Mouse (Mus musculus): ENCODE data around the gene Sgms1. TPM values are rescaled to one million over a fixed set of nuclear protein-coding genes. Genes with fewer than 3 reads are reported as not detected.
A peak's percentile ranks its signal among the peaks of the same experiment; 100 is the strongest.
"Not testable (repeated sequence)": the region's sequence is repeated elsewhere in the genome, so short reads cannot be mapped to it uniquely, and the experiment has no call there.

Gene Sgms1
- polyA plus RNA-seq, 1 experiment from 2014 or later: 14.3 TPM

- H3K36me3 ChIP-seq: no peaks in the 10 kb centered on the region
- WGBS: 60% methylated on average over 1 of the region's 1 CpGs
- H3K4me1 ChIP-seq: peaks cover 7% of the 10 kb centered on the region; the same call in 1 of the 2 replicates
- no peaks in the 10 kb centered on the region for H3K9me3 ChIP-seq (replicated peaks)
- no peak for DNase-seq (ENCODE audit: low spot score)
- H3K4me3 ChIP-seq: no peak overlapping the region
- no peak overlapping the region for H3K27ac ChIP-seq
- H3K27me3 ChIP-seq (ENCODE audit: low read depth, poor library complexity, severe bottlenecking): no peaks in the 10 kb centered on the region
These were observed 28.4 kb downstream of the Sgms1 start for GRCm38 (mm10) chr19:32360989-32361698.

- H3K36me3 ChIP-seq: no peaks in the 10 kb centered on the region
- H3K4me1 ChIP-seq: peaks cover 10% of the 10 kb centered on the region; the same call in 1 of the 2 replicates
- no peaks in the 10 kb centered on the region for H3K9me3 ChIP-seq (replicated peaks)
- no peaks in the 10 kb centered on the region for H3K27me3 ChIP-seq (ENCODE audit: low read depth, poor library complexity, severe bottlenecking)
- no peak overlapping the region for H3K4me3 ChIP-seq
- H3K27ac ChIP-seq: no peak overlapping the region
- DNase-seq (ENCODE audit: low spot score): no peak
- 68% methylated on average over 3 of the region's 3 CpGs for WGBS
These were observed 29.0 kb downstream of the Sgms1 start for GRCm38 (mm10) chr19:32360546-32360945.

DNA sequence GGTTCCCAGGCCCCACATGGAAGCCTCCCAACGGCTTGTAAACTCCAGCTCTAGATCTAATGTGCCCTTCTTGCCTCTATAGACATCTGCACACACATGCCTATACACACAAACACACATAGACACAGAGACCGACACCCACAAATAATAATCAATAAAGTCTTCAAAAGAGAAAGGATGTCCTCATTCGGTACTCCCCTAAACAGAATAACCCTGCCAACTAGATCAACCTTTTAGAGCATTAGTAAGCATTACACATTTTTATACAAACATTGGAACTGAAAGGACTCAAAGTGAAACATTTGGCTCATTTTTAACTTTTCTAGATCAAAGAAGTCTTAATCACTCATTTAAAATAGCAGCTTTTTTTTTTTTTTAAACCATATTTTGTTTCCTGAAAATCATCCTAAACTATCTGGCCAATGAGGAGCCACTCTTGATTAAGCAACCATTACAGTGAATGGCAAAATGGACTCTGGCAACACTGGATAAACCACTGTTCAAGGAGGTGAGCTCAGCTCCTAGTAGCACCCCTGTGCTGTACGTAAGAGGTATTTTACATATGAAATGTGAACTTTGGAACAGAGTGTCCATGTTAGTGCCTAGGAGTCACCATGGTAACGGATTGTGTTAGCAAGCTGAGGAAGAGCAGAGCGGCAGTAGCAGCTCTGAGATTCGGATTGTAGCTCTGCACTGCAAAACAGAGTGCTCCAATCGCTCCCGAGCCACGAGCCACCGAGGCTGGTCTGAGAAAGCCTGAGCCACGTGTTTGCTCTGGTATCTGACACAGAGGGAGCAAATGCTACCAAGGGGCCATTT is 30.6 kb downstream of the Sgms1 start:
- Histone ChIP-seq H3K36me3 (no peaks in the 10 kb centered on the region), H3K9me3 (replicated peaks) (no peaks in the 10 kb centered on the region), H3K4me1 (peaks cover 10% of the 10 kb centered on the region; the same call in 1 of the 2 replicates), H3K4me3 (no peak overlapping the region), H3K27ac (no peak overlapping the region), H3K27me3 (ENCODE audit: low read depth, poor library complexity, severe bottlenecking) (no peaks in the 10 kb centered on the region)
- no peak for DNase-seq (ENCODE audit: low spot score)
- 86% methylated on average over 12 of the region's 12 CpGs for WGBS

DNA sequence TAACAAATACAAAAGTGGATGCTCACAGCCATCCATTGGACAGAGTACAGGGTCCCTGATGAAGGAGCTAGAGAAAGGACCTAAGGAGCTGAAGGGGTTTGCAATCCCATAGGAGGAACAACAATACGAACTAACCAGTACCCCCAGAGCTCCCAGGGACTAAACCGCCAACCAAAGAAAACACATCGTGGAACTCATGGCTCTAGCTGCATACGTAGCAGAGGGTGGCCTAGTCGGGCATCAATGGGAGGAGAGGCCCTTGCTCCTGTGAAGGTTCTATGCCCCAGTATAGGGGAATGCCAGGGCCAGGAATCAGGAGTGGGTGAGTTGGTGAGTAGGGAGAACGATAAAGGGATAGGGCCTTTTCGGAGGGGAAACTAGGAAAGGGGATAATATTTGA is 31.5 kb downstream of the Sgms1 start:
- WGBS: 94% methylated on average over 7 of the region's 7 CpGs
- not testable (repeated sequence) for H3K4me1 ChIP-seq; H3K4me3 ChIP-seq; H3K27me3 ChIP-seq (ENCODE audit: low read depth, poor library complexity, severe bottlenecking); H3K36me3 ChIP-seq; H3K9me3 ChIP-seq (replicated peaks); DNase-seq (ENCODE audit: low spot score); H3K27ac ChIP-seq

DNA sequence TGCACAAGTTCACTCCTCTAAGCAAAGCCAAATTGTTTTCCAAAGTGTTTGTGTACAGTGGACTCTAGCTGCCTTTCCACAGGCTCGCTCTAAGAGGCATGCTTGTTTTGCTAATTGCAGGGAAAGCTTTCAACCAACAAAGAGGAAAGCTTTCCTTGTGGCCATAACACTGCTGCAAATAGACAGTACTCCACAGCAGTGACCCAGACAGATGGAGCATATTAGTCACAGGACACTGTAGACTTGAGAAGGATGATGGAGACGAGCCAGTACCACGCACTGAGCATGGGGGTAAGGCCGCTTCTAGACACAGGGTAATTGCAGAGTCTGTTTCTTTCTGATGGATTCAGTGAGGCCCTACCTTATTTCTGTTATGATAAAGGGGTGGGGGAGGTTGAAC is 33.3 kb downstream of the Sgms1 start:
- no peaks in the 10 kb centered on the region for H3K27me3 ChIP-seq (ENCODE audit: low read depth, poor library complexity, severe bottlenecking)
- DNase-seq (ENCODE audit: low spot score): peak; percentile 20
- no peak overlapping the region for H3K4me3 ChIP-seq
- H3K9me3 ChIP-seq (replicated peaks): no peaks in the 10 kb centered on the region
- peaks cover 7% of the 10 kb centered on the region; the same call in 1 of the 2 replicates for H3K4me1 ChIP-seq
- WGBS: 75% methylated on average over 4 of the region's 4 CpGs
- no peaks in the 10 kb centered on the region for H3K36me3 ChIP-seq
- H3K27ac ChIP-seq: no peak overlapping the region

DNA sequence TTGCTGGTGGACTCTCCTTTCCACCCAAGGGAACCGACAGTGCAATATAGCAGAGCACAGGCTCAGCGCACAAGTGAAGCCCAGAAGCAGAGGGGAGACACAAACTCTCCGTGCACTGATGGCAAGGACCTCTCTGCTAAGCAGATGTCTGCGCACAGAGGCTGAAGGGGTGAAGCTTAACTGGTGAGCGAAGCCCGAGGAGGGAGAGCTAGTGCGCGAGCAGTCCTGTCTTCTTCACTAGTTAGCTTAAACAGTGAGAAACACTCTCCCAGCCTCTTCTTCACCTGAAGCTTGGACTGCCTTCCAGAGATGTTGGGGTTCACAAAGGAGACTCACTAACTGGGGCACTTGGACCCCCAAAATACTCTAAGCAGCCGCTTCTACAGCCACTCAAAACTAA is 36.1 kb downstream of the Sgms1 start:
- peak; percentile 21 for DNase-seq (ENCODE audit: low spot score)
- Histone ChIP-seq H3K9me3 (replicated peaks) (no peaks in the 10 kb centered on the region), H3K36me3 (no peaks in the 10 kb centered on the region), H3K4me3 (no peak overlapping the region), H3K4me1 (peaks cover 9% of the 10 kb centered on the region), H3K27ac (no peak overlapping the region), H3K27me3 (ENCODE audit: low read depth, poor library complexity, severe bottlenecking) (no peaks in the 10 kb centered on the region)
- WGBS: 89% methylated on average over 9 of the region's 9 CpGs

DNA sequence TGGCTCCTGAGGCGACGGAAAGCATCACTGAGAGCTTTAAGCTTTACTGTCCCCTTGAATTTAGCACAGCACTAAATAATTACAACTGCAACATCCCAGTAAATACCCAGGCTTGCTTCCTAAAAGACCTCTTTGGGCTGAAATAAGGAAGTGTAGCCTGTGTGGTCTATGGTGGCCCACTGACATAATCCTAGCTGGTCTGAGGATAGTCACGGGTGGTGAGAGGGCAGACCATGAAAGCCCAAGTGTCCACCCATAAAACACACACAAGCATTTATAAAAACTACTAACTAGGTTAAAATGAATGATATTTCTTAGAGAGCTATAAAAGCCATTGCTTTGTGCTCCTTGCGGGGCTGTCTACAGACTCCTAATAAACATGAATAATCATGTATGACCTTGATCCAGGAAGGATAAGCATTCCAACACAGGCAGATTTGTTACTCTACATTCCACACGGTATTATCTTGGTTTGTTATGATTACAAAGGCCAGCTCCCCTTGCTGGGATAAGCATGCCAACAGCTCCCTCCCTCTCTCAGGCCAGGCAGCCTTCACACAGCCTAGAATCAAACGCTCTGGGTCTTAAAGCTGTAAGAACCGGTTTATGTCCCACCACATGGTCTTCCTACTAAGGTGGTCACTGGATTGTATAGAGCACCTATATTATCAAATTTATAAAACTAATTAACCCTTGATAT is 40.4 kb downstream of the Sgms1 start:
- peak; percentile 19 for DNase-seq (ENCODE audit: low spot score)
- no peaks in the 10 kb centered on the region for H3K9me3 ChIP-seq (replicated peaks)
- no peak overlapping the region for H3K4me3 ChIP-seq
- no peak overlapping the region for H3K27ac ChIP-seq
- peaks cover 29% of the 10 kb centered on the region for H3K4me1 ChIP-seq
- no peaks in the 10 kb centered on the region for H3K27me3 ChIP-seq (ENCODE audit: low read depth, poor library complexity, severe bottlenecking)
- WGBS: 59% methylated on average over 7 of the region's 7 CpGs
- no peaks in the 10 kb centered on the region for H3K36me3 ChIP-seq

DNA sequence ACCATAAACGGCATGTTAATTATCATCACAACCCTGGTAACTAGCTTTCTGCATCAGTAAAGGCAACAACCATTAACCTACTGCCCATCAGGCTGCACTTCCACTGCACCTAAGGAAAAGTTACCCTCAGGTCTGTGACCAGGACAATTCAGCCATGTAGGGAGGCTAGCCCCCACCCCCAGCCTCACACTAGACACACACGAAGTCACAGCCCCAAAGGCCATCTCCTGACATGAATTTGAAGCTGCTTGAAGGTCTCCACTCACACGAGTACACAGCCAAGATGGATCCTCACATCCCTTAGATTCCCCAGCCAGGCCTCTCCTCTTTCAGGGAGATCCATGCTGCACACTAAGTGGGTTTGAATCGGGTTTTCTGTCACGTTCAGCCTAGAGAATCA is 42.0 kb downstream of the Sgms1 start:
- 93% methylated on average over 5 of the region's 5 CpGs for WGBS
- no peaks in the 10 kb centered on the region for H3K36me3 ChIP-seq
- peak; percentile 22 for DNase-seq (ENCODE audit: low spot score)
- no peaks in the 10 kb centered on the region for H3K27me3 ChIP-seq (ENCODE audit: low read depth, poor library complexity, severe bottlenecking)
- no peaks in the 10 kb centered on the region for H3K9me3 ChIP-seq (replicated peaks)
- no peak overlapping the region for H3K4me3 ChIP-seq
- H3K27ac ChIP-seq: no peak overlapping the region
- peaks cover 42% of the 10 kb centered on the region for H3K4me1 ChIP-seq

GRCm38 (mm10) chr19:32346624-32347341 is 42.7 kb downstream of the Sgms1 start:
- Histone ChIP-seq H3K4me1 (peaks cover 45% of the 10 kb centered on the region), H3K9me3 (replicated peaks) (no peaks in the 10 kb centered on the region), H3K27me3 (ENCODE audit: low read depth, poor library complexity, severe bottlenecking) (no peaks in the 10 kb centered on the region), H3K27ac (no peak overlapping the region), H3K36me3 (no peaks in the 10 kb centered on the region), H3K4me3 (no peak overlapping the region)
- peak; percentile 15 for DNase-seq (ENCODE audit: low spot score)
- 93% methylated on average over 9 of the region's 9 CpGs for WGBS

DNA sequence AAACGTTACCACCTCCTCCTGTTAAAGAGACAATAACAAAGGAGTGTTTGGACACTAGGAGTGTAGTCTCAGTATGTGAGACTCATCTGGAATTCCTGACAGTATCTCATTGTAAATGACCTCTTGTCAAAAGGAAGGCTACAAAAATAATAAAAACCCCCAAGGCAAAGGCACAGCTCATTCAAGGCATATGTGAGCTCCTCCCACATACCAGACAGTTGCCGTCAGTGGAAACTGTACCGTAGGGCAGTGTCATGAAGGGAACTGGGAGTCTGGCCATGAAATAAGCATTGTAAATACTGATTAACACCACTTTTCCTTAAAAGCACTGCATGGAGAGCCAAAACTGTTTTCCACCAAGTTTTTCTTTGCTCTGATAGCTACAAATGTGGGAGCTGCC is 43.3 kb downstream of the Sgms1 start:
- H3K27ac ChIP-seq: no peak overlapping the region
- H3K27me3 ChIP-seq (ENCODE audit: low read depth, poor library complexity, severe bottlenecking): no peaks in the 10 kb centered on the region
- H3K9me3 ChIP-seq (replicated peaks): no peaks in the 10 kb centered on the region
- peak; percentile 28 for DNase-seq (ENCODE audit: low spot score)
- 61% methylated on average over 3 of the region's 3 CpGs for WGBS
- H3K36me3 ChIP-seq: no peaks in the 10 kb centered on the region
- peaks cover 45% of the 10 kb centered on the region for H3K4me1 ChIP-seq
- no peak overlapping the region for H3K4me3 ChIP-seq

DNA sequence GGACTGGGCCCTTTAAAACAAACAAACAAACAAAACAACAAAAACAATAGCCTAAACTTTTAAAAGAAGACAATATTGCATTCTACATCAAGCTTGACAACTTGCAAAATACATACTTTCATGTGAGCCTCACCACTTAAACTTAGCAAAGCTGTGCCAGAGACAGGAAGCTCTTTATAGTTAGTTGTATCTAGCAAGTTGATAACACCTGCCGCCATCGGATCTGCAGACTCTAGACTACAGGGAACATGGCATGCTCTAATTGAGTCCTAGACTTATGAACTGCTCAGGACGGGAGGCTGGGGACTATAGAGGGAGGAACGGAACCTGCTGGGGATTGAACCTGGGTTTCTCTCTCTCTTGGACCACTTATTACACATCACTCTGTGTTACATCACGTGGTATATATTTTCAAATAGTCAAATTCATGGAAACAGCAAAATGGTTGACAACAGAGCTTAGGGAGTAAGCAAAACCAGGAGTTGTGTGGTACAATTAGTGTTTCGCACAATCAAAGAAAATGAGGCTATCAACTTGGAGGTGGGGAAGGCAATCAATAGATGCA is 44.3 kb downstream of the Sgms1 start:
- H3K9me3 ChIP-seq (replicated peaks): no peaks in the 10 kb centered on the region
- no peak for DNase-seq (ENCODE audit: low spot score)
- no peaks in the 10 kb centered on the region for H3K36me3 ChIP-seq
- 74% methylated on average over 6 of the region's 6 CpGs for WGBS
- H3K4me3 ChIP-seq: no peak overlapping the region
- H3K27me3 ChIP-seq (ENCODE audit: low read depth, poor library complexity, severe bottlenecking): no peaks in the 10 kb centered on the region
- no peak overlapping the region for H3K27ac ChIP-seq
- peaks cover 45% of the 10 kb centered on the region for H3K4me1 ChIP-seq

DNA sequence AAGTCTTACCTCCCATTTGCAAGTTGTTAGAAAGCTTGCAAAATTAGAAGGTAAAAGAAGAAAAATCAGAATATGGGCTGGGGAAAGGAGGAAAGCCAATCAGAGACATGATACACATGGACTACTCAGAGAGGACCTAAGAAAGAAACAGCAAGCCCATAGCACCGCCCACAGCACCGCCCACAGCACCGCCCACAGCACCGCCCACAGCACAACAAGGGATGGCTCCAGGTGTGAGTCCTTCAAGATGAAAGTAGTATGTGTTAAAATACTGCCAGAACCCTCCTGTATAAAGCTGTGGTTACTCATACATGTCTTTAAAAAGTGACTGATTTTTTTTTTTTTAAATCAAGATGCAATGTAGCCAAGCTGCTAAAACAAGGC is 44.8 kb downstream of the Sgms1 start:
- no peak for DNase-seq (ENCODE audit: low spot score)
- H3K36me3 ChIP-seq: no peaks in the 10 kb centered on the region
- no peaks in the 10 kb centered on the region for H3K27me3 ChIP-seq (ENCODE audit: low read depth, poor library complexity, severe bottlenecking)
- H3K9me3 ChIP-seq (replicated peaks): no peaks in the 10 kb centered on the region
- peaks cover 45% of the 10 kb centered on the region for H3K4me1 ChIP-seq
- H3K4me3 ChIP-seq: no peak overlapping the region
- 14% methylated on average over 4 of the region's 4 CpGs for WGBS
- H3K27ac ChIP-seq: no peak overlapping the region; the same call in 1 of the 2 replicates

Measured in limb, embryonic 10.5 days (tissue).